19 mouse cellular contexts compared by ENCODE assay signal in the genomic region with DNA sequence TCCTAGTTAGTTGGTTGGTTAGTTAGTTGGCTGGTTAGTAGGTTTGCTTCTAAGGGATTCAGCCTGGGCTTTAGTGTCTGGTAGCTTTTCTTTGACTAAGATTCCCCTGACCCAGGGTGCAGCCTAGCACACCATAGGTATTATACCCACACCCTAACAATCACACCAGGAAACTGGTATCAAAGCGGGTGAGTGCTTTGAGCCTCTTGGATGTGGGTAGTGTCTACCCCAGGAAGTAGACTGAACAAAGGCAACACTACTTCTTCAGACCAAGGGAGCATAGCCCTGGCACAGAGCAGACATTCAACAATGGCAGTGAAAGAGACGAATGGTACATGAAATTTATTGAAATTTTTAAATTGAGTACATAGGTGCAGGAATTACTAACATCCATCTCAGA. TPM values are rescaled to one million over a fixed set of nuclear protein-coding genes. Genes with fewer than 3 reads are reported as not detected.
DNase-seq lines count a peak whose midpoint lies in the region; ATAC-seq lines count a peak whose summit lies in the region.
"Had no signal": no experiment of that assay in that cellular context is flagged by ENCODE, and none has a peak within 500 bp of the region (broad histone marks: within the 10 kb centered on the region; RNA-seq: fewer than 3 reads in every experiment).

No protein-coding gene starts in this region.

- H3K36me3 ChIP-seq in forebrain, embryonic 14.5 days (ENCODE audit: control insufficient read depth, insufficient read depth, low read length), result no peaks in the 10 kb centered on the region
- H3K36me3 ChIP-seq: embryonic facial prominence, embryonic 12.5 days; G1E; heart, embryonic 13.5 days; hindbrain, embryonic 15.5 days had no signal

- no peak overlapping the region for H3K4me2 ChIP-seq in forebrain, embryonic 14.5 days (ENCODE audit: low read length)
- H3K4me2 ChIP-seq: embryonic facial prominence, embryonic 12.5 days; heart, embryonic 13.5 days; hindbrain, embryonic 15.5 days had no signal

- H3K27ac ChIP-seq in forebrain, embryonic 14.5 days (ENCODE audit: low read depth, low read length), result no peak overlapping the region
- H3K27ac ChIP-seq: embryonic facial prominence, embryonic 12.5 days; heart, embryonic 13.5 days; hindbrain, embryonic 15.5 days had no signal

- no peaks in the 10 kb centered on the region for H3K9me3 ChIP-seq in forebrain, embryonic 14.5 days (replicated peaks; ENCODE audit: control insufficient read depth, low read length)
- H3K9me3 ChIP-seq: embryonic facial prominence, embryonic 12.5 days; G1E; heart, embryonic 13.5 days; hindbrain, embryonic 15.5 days had no signal

- no peaks in the 10 kb centered on the region for H3K4me1 ChIP-seq in forebrain, embryonic 14.5 days (ENCODE audit: control insufficient read depth, insufficient read depth, low read length)
- H3K4me1 ChIP-seq: embryonic facial prominence, embryonic 12.5 days; hindbrain, embryonic 15.5 days had no signal

- no peak overlapping the region for H3K4me3 ChIP-seq in forebrain, embryonic 14.5 days (ENCODE audit: low read depth, low read length)
- H3K4me3 ChIP-seq: embryonic facial prominence, embryonic 12.5 days; heart, embryonic 13.5 days; hindbrain, embryonic 15.5 days had no signal

- H3K9ac ChIP-seq in forebrain, embryonic 14.5 days (ENCODE audit: low read length), result no peak overlapping the region
- H3K9ac ChIP-seq: embryonic facial prominence, embryonic 12.5 days; heart, embryonic 13.5 days; hindbrain, embryonic 15.5 days had no signal

- H3K27me3 ChIP-seq in forebrain, embryonic 14.5 days (replicated peaks; ENCODE audit: control insufficient read depth, insufficient read depth, low read length), result no peaks in the 10 kb centered on the region
- H3K27me3 ChIP-seq: embryonic facial prominence, embryonic 12.5 days; heart, embryonic 13.5 days; hindbrain, embryonic 15.5 days had no signal

- DNase-seq in lung, postnatal 36 days, result peak; percentile 2
- no peak for DNase-seq in lung, postnatal 10 days
- peak; percentile 40 to 47 for DNase-seq in CD8-positive naive resting alpha-beta T cell, adult 2 months (ENCODE audit: low read depth in 2 of 2, low spot score in 2 of 2)
- DNase-seq in naive thymus-derived CD4-positive, alpha-beta T cell, adult 2 months (ENCODE audit: low read depth), result peak; percentile 60
- DNase-seq in thymus, postnatal 25 days, result peak; percentile 46
- DNase-seq in forebrain, embryonic 14.5 days (ENCODE audit: low spot score), result no peak
- DNase-seq: adrenal gland, postnatal 10 days; cerebellum, adult 11 months; cerebellum, adult 8-10 months; cerebellum, postnatal 14 days; gastrocnemius, postnatal 14 days; heart, postnatal 36 days had no signal

- 93% methylated on average over 2 of the region's 2 CpGs for WGBS in forebrain, embryonic 14.5 days

- no peak for ATAC-seq in forebrain, embryonic 14.5 days
- ATAC-seq in megakaryocyte-erythroid progenitor cell, adult 5-6 weeks (replicated peaks; ENCODE audit: low FRiP score, low TSS enrichment, poor library complexity, severe bottlenecking), result no peak
- ATAC-seq: forebrain, embryonic 16.5 days had no signal

RNA-seq across cellular contexts. Expression of gene D430041D05Rik, which starts 24.9 kb away (rescaled TPM):
- polyA plus RNA-seq in forebrain, embryonic 14.5 days (2014; fragmentation: Nextera tagmentation; extraction: Ambion mirVana), result 7.9 and 11.6 TPM in 2 replicates
- total RNA-seq in megakaryocyte-erythroid progenitor cell, adult 5-6 weeks (2014; fragmentation: Nextera tagmentation), result not detected in 2 replicates
- not detected in 2 replicates for total RNA-seq in megakaryocyte-erythroid progenitor cell, adult 5-6 weeks (2017)
- total RNA-seq: common myeloid progenitor, adult 5-6 weeks had no signal

Comparison
In these comparisons a context has a peak if more than half of its experiments do, and no peak if none do; other contexts are left out.
1. DNase-seq: peak in lung, postnatal 36 days (single experiment), CD8-positive naive resting alpha-beta T cell, adult 2 months (2 of 2), naive thymus-derived CD4-positive, alpha-beta T cell, adult 2 months (single experiment) and thymus, postnatal 25 days (single experiment); none in lung, postnatal 10 days (single experiment) and forebrain, embryonic 14.5 days (single experiment).